Mouse (Mus musculus): ENCODE measurements around the gene Ccdc32.

The Ccdc32 gene

GRCm38 (mm10) chr2:119015604-119016180 lies 13.5 kb downstream of the Ccdc32 start:
- in situ Hi-C loops (cut with MboI, MseI) = loop anchor here in 1 of 2 experiments (5.0 kb wide), 1 partner anchor 172 kb away; no protein-coding TSS in a partner anchor

GRCm38 (mm10) chr2:119014989-119015388 lies 14.2 kb downstream of the Ccdc32 start:
- in situ Hi-C loops (cut with MboI, MseI) = loop anchor here in 1 of 2 experiments (5.0 kb wide), 1 partner anchor 172 kb away; no protein-coding TSS in a partner anchor

- in situ Hi-C loops (cut with MboI, MseI) = no loop called here
Measured at GRCm38 (mm10) chr2:119009376-119009775, 19.8 kb downstream of the Ccdc32 start.

GRCm38 (mm10) chr2:119006886-119007285 lies 22.3 kb downstream of the Ccdc32 start:
- in situ Hi-C loops (cut with MboI, MseI) = no loop called here

GRCm38 (mm10) chr2:118999025-118999639 lies 30.1 kb downstream of the Ccdc32 start:
- in situ Hi-C loops (cut with MboI, MseI) = no loop called here

- in situ Hi-C loops (cut with MboI, MseI) = no loop called here
Measured at GRCm38 (mm10) chr2:118998115-118998866, 30.9 kb downstream of the Ccdc32 start.

- in situ Hi-C loops (cut with MboI, MseI) = no loop called here
Measured at GRCm38 (mm10) chr2:118996798-118997105, 32.4 kb downstream of the Ccdc32 start.

- in situ Hi-C loops (cut with MboI, MseI) = no loop called here
Measured at GRCm38 (mm10) chr2:118995919-118996797, 33.0 kb downstream of the Ccdc32 start.

GRCm38 (mm10) chr2:118995490-118995889 lies 33.7 kb downstream of the Ccdc32 start:
- in situ Hi-C loops (cut with MboI, MseI) = no loop called here

GRCm38 (mm10) chr2:118983812-118984211 lies 45.4 kb downstream of the Ccdc32 start:
- in situ Hi-C loops (cut with MboI, MseI) = loop anchor here in 1 of 2 experiments (10.0 kb wide), 1 partner anchor 49 kb away; no protein-coding TSS in a partner anchor

GRCm38 (mm10) chr2:118980841-118981240 lies 48.4 kb downstream of the Ccdc32 start:
- in situ Hi-C loops (cut with MboI, MseI) = loop anchor here in 1 of 2 experiments (10.0 kb wide), 1 partner anchor 46 kb away; no protein-coding TSS in a partner anchor

- in situ Hi-C loops (cut with MboI, MseI) = loop anchor here in 1 of 2 experiments (5.0 kb wide), 1 partner anchor 71 kb away; no protein-coding TSS in a partner anchor
Measured at GRCm38 (mm10) chr2:118978064-118978463, 51.1 kb downstream of the Ccdc32 start.

- in situ Hi-C loops (cut with MboI, MseI) = loop anchor here in 1 of 2 experiments (5.0 kb wide), 1 partner anchor 70 kb away; no protein-coding TSS in a partner anchor
Measured at GRCm38 (mm10) chr2:118976941-118977340, 52.3 kb downstream of the Ccdc32 start.

GRCm38 (mm10) chr2:118976282-118976929 lies 52.8 kb downstream of the Ccdc32 start:
- in situ Hi-C loops (cut with MboI, MseI) = loop anchor here in 1 of 2 experiments (5.0 kb wide), 1 partner anchor 69 kb away; no protein-coding TSS in a partner anchor

GRCm38 (mm10) chr2:118975855-118976254 lies 53.3 kb downstream of the Ccdc32 start:
- in situ Hi-C loops (cut with MboI, MseI) = loop anchor here in 1 of 2 experiments (5.0 kb wide), 1 partner anchor 69 kb away; no protein-coding TSS in a partner anchor

- in situ Hi-C loops (cut with MboI, MseI) = no loop called here
Measured at GRCm38 (mm10) chr2:118972687-118973376, 56.4 kb downstream of the Ccdc32 start.

- in situ Hi-C loops (cut with MboI, MseI) = no loop called here
Measured at GRCm38 (mm10) chr2:118972048-118972447, 57.1 kb downstream of the Ccdc32 start.

- in situ Hi-C loops (cut with MboI, MseI) = loop anchor here in 1 of 2 experiments (5.0 kb wide), 1 partner anchor 57 kb away; no protein-coding TSS in a partner anchor
Measured at GRCm38 (mm10) chr2:118969585-118970147, 59.5 kb downstream of the Ccdc32 start.
